Mouse (Mus musculus): ENCODE data around the gene Idi1. TPM values are rescaled to one million over a fixed set of nuclear protein-coding genes. Genes with fewer than 3 reads are reported as not detected.
"Not testable (repeated sequence)": the region's sequence is repeated elsewhere in the genome, so short reads cannot be mapped to it uniquely, and the experiment has no call there.

Gene Idi1
- polyA plus RNA-seq (2016; fragmentation: Nextera tagmentation; extraction: Ambion mirVana) = 66.8 and 83.4 TPM in 2 replicates

- H3K4me1 ChIP-seq = peaks cover 8% of the 10 kb centered on the region; the same call in 1 of the 2 replicates
- no peaks in the 10 kb centered on the region for H3K9me3 ChIP-seq
- peak within 1 kb of the TSS; percentile 64 for H3K4me2 ChIP-seq (replicated peaks)
- WGBS = under 1% methylated on average over 46 of the region's 46 CpGs
- H3K4me3 ChIP-seq = peak within 1 kb of the TSS; percentile 73
- ATAC-seq (ENCODE audit: insufficient number of reproducible peaks, insufficient read depth, low FRiP score, low TSS enrichment) = peak; percentile 100
- no peaks in the 10 kb centered on the region for H3K27me3 ChIP-seq
- H3K27ac ChIP-seq = peak within 1 kb of the TSS; percentile 91
- peaks cover 13% of the 10 kb centered on the region for H3K36me3 ChIP-seq
- H3K9ac ChIP-seq = peak within 1 kb of the TSS; percentile 66
Observed at GRCm38 (mm10) chr13:8885445-8886184, at the start of gene Idi1. Gene Idi1, plus strand, starts transcription at chr13:8885501.

- no peak for ATAC-seq (ENCODE audit: insufficient number of reproducible peaks, insufficient read depth, low FRiP score, low TSS enrichment)
- 73% methylated on average over 3 of the region's 3 CpGs for WGBS
- Histone ChIP-seq H3K9ac (no peak overlapping the region), H3K27ac (no peak overlapping the region), H3K27me3 (no peaks in the 10 kb centered on the region), H3K4me3 (no peak overlapping the region), H3K36me3 (peaks cover 79% of the 10 kb centered on the region), H3K4me1 (no peaks in the 10 kb centered on the region), H3K9me3 (no peaks in the 10 kb centered on the region), H3K4me2 (replicated peaks) (no peak overlapping the region)
Observed at GRCm38 (mm10) chr13:8838394-8838793, 46.9 kb upstream of the Idi1 start.

- Histone ChIP-seq H3K9me3 (no peaks in the 10 kb centered on the region), H3K27me3 (no peaks in the 10 kb centered on the region), H3K4me2 (replicated peaks) (no peak overlapping the region), H3K9ac (no peak overlapping the region), H3K36me3 (peaks cover 79% of the 10 kb centered on the region), H3K4me1 (no peaks in the 10 kb centered on the region), H3K27ac (no peak overlapping the region), H3K4me3 (no peak overlapping the region)
- ATAC-seq (ENCODE audit: insufficient number of reproducible peaks, insufficient read depth, low FRiP score, low TSS enrichment) = no peak
- WGBS = 88% methylated on average over 10 of the region's 10 CpGs
Observed at GRCm38 (mm10) chr13:8839111-8839510, 46.2 kb upstream of the Idi1 start.

GRCm38 (mm10) chr13:8839937-8840336 lies 45.4 kb upstream of the Idi1 start:
- peaks cover 72% of the 10 kb centered on the region for H3K36me3 ChIP-seq
- H3K4me1 ChIP-seq = no peaks in the 10 kb centered on the region
- H3K27me3 ChIP-seq = no peaks in the 10 kb centered on the region
- ATAC-seq (ENCODE audit: insufficient number of reproducible peaks, insufficient read depth, low FRiP score, low TSS enrichment) = no peak
- no peaks in the 10 kb centered on the region for H3K9me3 ChIP-seq
- no peak overlapping the region for H3K4me2 ChIP-seq (replicated peaks)
- 93% methylated on average over 6 of the region's 6 CpGs for WGBS
- H3K4me3 ChIP-seq = no peak overlapping the region
- H3K27ac ChIP-seq = no peak overlapping the region
- no peak overlapping the region for H3K9ac ChIP-seq

GRCm38 (mm10) chr13:8840941-8841340 lies 44.4 kb upstream of the Idi1 start:
- H3K9ac ChIP-seq = no peak overlapping the region
- no peak overlapping the region for H3K27ac ChIP-seq
- no peaks in the 10 kb centered on the region for H3K4me1 ChIP-seq
- 91% methylated on average over 2 of the region's 2 CpGs for WGBS
- no peaks in the 10 kb centered on the region for H3K27me3 ChIP-seq
- ATAC-seq (ENCODE audit: insufficient number of reproducible peaks, insufficient read depth, low FRiP score, low TSS enrichment) = no peak
- H3K4me2 ChIP-seq (replicated peaks) = no peak overlapping the region
- H3K4me3 ChIP-seq = no peak overlapping the region
- H3K9me3 ChIP-seq = no peaks in the 10 kb centered on the region
- peaks cover 64% of the 10 kb centered on the region for H3K36me3 ChIP-seq

GRCm38 (mm10) chr13:8841846-8842245 lies 43.5 kb upstream of the Idi1 start:
- not testable (repeated sequence) for H3K9me3 ChIP-seq; H3K4me2 ChIP-seq (replicated peaks); H3K27me3 ChIP-seq; H3K27ac ChIP-seq; H3K4me3 ChIP-seq; H3K9ac ChIP-seq; ATAC-seq (ENCODE audit: insufficient number of reproducible peaks, insufficient read depth, low FRiP score, low TSS enrichment); H3K4me1 ChIP-seq
- 93% methylated on average over 7 of the region's 7 CpGs for WGBS
- peaks cover 57% of the 10 kb centered on the region for H3K36me3 ChIP-seq

GRCm38 (mm10) chr13:8842273-8842672 lies 43.0 kb upstream of the Idi1 start:
- ATAC-seq (ENCODE audit: insufficient number of reproducible peaks, insufficient read depth, low FRiP score, low TSS enrichment) = no peak
- 90% methylated on average over 3 of the region's 3 CpGs for WGBS
- Histone ChIP-seq H3K36me3 (peaks cover 62% of the 10 kb centered on the region), H3K4me2 (replicated peaks) (no peak overlapping the region), H3K27me3 (no peaks in the 10 kb centered on the region), H3K9me3 (no peaks in the 10 kb centered on the region), H3K4me3 (no peak overlapping the region), H3K4me1 (no peaks in the 10 kb centered on the region), H3K27ac (no peak overlapping the region), H3K9ac (no peak overlapping the region)

- ATAC-seq (ENCODE audit: insufficient number of reproducible peaks, insufficient read depth, low FRiP score, low TSS enrichment) = no peak
- no peak overlapping the region for H3K9ac ChIP-seq
- H3K4me1 ChIP-seq = no peaks in the 10 kb centered on the region
- no peaks in the 10 kb centered on the region for H3K27me3 ChIP-seq
- no peak overlapping the region for H3K4me3 ChIP-seq
- 46% methylated on average over 2 of the region's 2 CpGs for WGBS
- no peaks in the 10 kb centered on the region for H3K9me3 ChIP-seq
- no peak overlapping the region for H3K27ac ChIP-seq
- peaks cover 42% of the 10 kb centered on the region for H3K36me3 ChIP-seq
- H3K4me2 ChIP-seq (replicated peaks) = no peak overlapping the region
Observed at GRCm38 (mm10) chr13:8847702-8848101, 37.6 kb upstream of the Idi1 start.

GRCm38 (mm10) chr13:8849311-8849710 lies 36.0 kb upstream of the Idi1 start:
- Histone ChIP-seq H3K9ac (no peak overlapping the region), H3K4me2 (replicated peaks) (no peak overlapping the region), H3K36me3 (peaks cover 36% of the 10 kb centered on the region), H3K9me3 (no peaks in the 10 kb centered on the region), H3K27me3 (no peaks in the 10 kb centered on the region), H3K27ac (no peak overlapping the region), H3K4me1 (no peaks in the 10 kb centered on the region), H3K4me3 (no peak overlapping the region)
- no peak for ATAC-seq (ENCODE audit: insufficient number of reproducible peaks, insufficient read depth, low FRiP score, low TSS enrichment)
- WGBS = 96% methylated on average over 1 of the region's 1 CpGs

GRCm38 (mm10) chr13:8853424-8853823 lies 31.9 kb upstream of the Idi1 start:
- Histone ChIP-seq H3K27me3 (no peaks in the 10 kb centered on the region), H3K27ac (no peak overlapping the region), H3K9ac (no peak overlapping the region), H3K4me2 (replicated peaks) (no peak overlapping the region), H3K4me1 (no peaks in the 10 kb centered on the region), H3K36me3 (peaks cover 27% of the 10 kb centered on the region), H3K9me3 (no peaks in the 10 kb centered on the region), H3K4me3 (no peak overlapping the region)
- no peak for ATAC-seq (ENCODE audit: insufficient number of reproducible peaks, insufficient read depth, low FRiP score, low TSS enrichment)
- WGBS = 96% methylated on average over 4 of the region's 4 CpGs

GRCm38 (mm10) chr13:8854769-8855168 lies 30.5 kb upstream of the Idi1 start:
- 82% methylated on average over 2 of the region's 2 CpGs for WGBS
- no peak overlapping the region for H3K4me2 ChIP-seq (replicated peaks)
- H3K4me3 ChIP-seq = no peak overlapping the region
- H3K27me3 ChIP-seq = no peaks in the 10 kb centered on the region
- H3K9me3 ChIP-seq = no peaks in the 10 kb centered on the region
- H3K9ac ChIP-seq = no peak overlapping the region
- no peaks in the 10 kb centered on the region for H3K4me1 ChIP-seq
- H3K27ac ChIP-seq = no peak overlapping the region
- H3K36me3 ChIP-seq = peaks cover 23% of the 10 kb centered on the region
- ATAC-seq (ENCODE audit: insufficient number of reproducible peaks, insufficient read depth, low FRiP score, low TSS enrichment) = no peak

GRCm38 (mm10) chr13:8858453-8858852 lies 26.8 kb upstream of the Idi1 start:
- no peak overlapping the region for H3K9ac ChIP-seq
- ATAC-seq (ENCODE audit: insufficient number of reproducible peaks, insufficient read depth, low FRiP score, low TSS enrichment) = no peak
- no peaks in the 10 kb centered on the region for H3K9me3 ChIP-seq
- no peaks in the 10 kb centered on the region for H3K27me3 ChIP-seq
- H3K4me3 ChIP-seq = no peak overlapping the region
- no peak overlapping the region for H3K27ac ChIP-seq
- WGBS = 96% methylated on average over 6 of the region's 6 CpGs
- H3K4me1 ChIP-seq = no peaks in the 10 kb centered on the region
- H3K4me2 ChIP-seq (replicated peaks) = no peak overlapping the region
- H3K36me3 ChIP-seq = peaks cover 23% of the 10 kb centered on the region
